Mouse (Mus musculus): ENCODE measurements at regions not wholly inside any gene's neighbourhood (a gene's known extent, or its start where the extent isn't known, plus 50 kb on each side); places are given as distances from the start of the nearest gene placed in this dataset.

- TF ChIP-seq POLR2A (IDR thresholded peaks at IDR 0.05; ENCODE audit: extremely low read depth, insufficient read depth, low read length) (no peak), CTCF (IDR thresholded peaks at IDR 0.05; ENCODE audit: low read depth, low read length) (no peak)
Observed at GRCm38 (mm10) chr3:18452197-18452933, 504.2 kb downstream of the Cypt12 start.
